Mouse (Mus musculus): Measurements from ENCODE around the gene Nhej1.

The Nhej1 gene

GRCm38 (mm10) chr1:74926721-74927120 is 198.3 kb downstream of the Nhej1 start:
- DNase-seq: no peak

- no peak for DNase-seq
Observed at GRCm38 (mm10) chr1:74924464-74924863, 200.5 kb downstream of the Nhej1 start.
